Mouse (Mus musculus) lung, embryonic 15.5 days (tissue): ENCODE data around the gene Sertad2. TPM values are rescaled to one million over a fixed set of nuclear protein-coding genes. Genes with fewer than 3 reads are reported as not detected.

Source experiments
- ATAC-seq: fragments of 200-750 bp; cut with Nextera tagmentation; 2 replicates; pipeline ENCODE4 v1.8.0; 2017; ENCODE audit warnings: moderate number of reproducible peaks, borderline replicate concordance; ENCODE audit not compliant: low FRiP score, low TSS enrichment; ENCODE audit errors: extremely low read depth
- H3K27ac ChIP-seq: fragments of 300-500 bp; sonication (generic); 2 replicates; pipeline ENCODE4 v1.5.1; 2015; ENCODE audit warnings: moderate library complexity, mild to moderate bottlenecking, inconsistent platforms
- H3K27me3 ChIP-seq: fragments of 300-500 bp; sonication (generic); 2 replicates; pipeline ENCODE4 v1.6.1; 2015; ENCODE audit warnings: inconsistent platforms
- H3K36me3 ChIP-seq: fragments of 300-500 bp; sonication (generic); 2 replicates; pipeline ENCODE4 v1.6.1; 2015; ENCODE audit warnings: inconsistent platforms
- H3K4me1 ChIP-seq: fragments of 300-500 bp; sonication (generic); 2 replicates; pipeline ENCODE4 v1.6.1; 2015; ENCODE audit warnings: inconsistent platforms
- H3K4me2 ChIP-seq: fragments of 300-500 bp; sonication (generic); 2 replicates; pipeline ENCODE4 v1.6.1; 2015; ENCODE audit warnings: inconsistent platforms, mild to moderate bottlenecking, moderate library complexity
- H3K4me3 ChIP-seq: fragments of 300-500 bp; sonication (generic); 2 replicates; pipeline ENCODE4 v1.5.1; 2015; ENCODE audit warnings: mild to moderate bottlenecking, inconsistent platforms
- H3K9ac ChIP-seq: fragments of 300-500 bp; sonication (generic); 2 replicates; pipeline ENCODE4 v1.6.1; 2015; ENCODE audit warnings: inconsistent platforms
- H3K9me3 ChIP-seq: fragments of 300-500 bp; sonication (generic); 2 replicates; pipeline ENCODE4 v1.6.1; 2016; ENCODE audit warnings: inconsistent platforms
- WGBS: fragments of 180-500 bp; shearing (Covaris S2); methylation state at CpG from one replicate; pipeline ENCODE4 v1.1.7; 2015; 5-methylcytosine and 5-hydroxymethylcytosine counted together
- polyA plus RNA-seq: library from polyadenylated mRNA; unstranded; fragments of >200 nt; fragmentation: Nextera tagmentation; extraction: Ambion mirVana; gene quantifications from 2 replicates; pipeline ENCODE4 v1.2.1, GENCODE M21; 2015

Sertad2 gene
- polyA plus RNA-seq, 1 experiment from 2014 or later = 41.4 TPM

- H3K9ac ChIP-seq = peak overlapping the region; percentile 58
- peak overlapping the region; percentile 87 for H3K4me2 ChIP-seq
- peak overlapping the region; percentile 50 for H3K4me3 ChIP-seq
- peak overlapping the region; percentile 86 for H3K27ac ChIP-seq
- no peaks in the 10 kb centered on the region for H3K9me3 ChIP-seq
- H3K4me1 ChIP-seq = peaks cover 16% of the 10 kb centered on the region
- no peaks in the 10 kb centered on the region for H3K27me3 ChIP-seq
- under 1% methylated on average over 42 of the region's 42 CpGs for WGBS
- peak; percentile 91 for ATAC-seq
- H3K36me3 ChIP-seq = no peaks in the 10 kb centered on the region
These were observed 10.8 kb upstream of the Sertad2 start for GRCm38 (mm10) chr11:20531992-20532881.

- 64% methylated on average over 4 of the region's 4 CpGs for WGBS
- Histone ChIP-seq H3K9ac (no peak overlapping the region), H3K36me3 (no peaks in the 10 kb centered on the region), H3K27ac (no peak overlapping the region), H3K9me3 (no peaks in the 10 kb centered on the region), H3K4me2 (no peak overlapping the region), H3K4me1 (peaks cover 16% of the 10 kb centered on the region), H3K4me3 (no peak overlapping the region), H3K27me3 (no peaks in the 10 kb centered on the region)
- ATAC-seq = no peak
These were observed 9.8 kb upstream of the Sertad2 start for GRCm38 (mm10) chr11:20533231-20533630.

- Histone ChIP-seq H3K9me3 (no peaks in the 10 kb centered on the region), H3K4me1 (peaks cover 12% of the 10 kb centered on the region; the same call in 1 of the 2 replicates), H3K4me3 (no peak overlapping the region), H3K9ac (no peak overlapping the region), H3K27ac (no peak overlapping the region), H3K27me3 (no peaks in the 10 kb centered on the region), H3K36me3 (no peaks in the 10 kb centered on the region), H3K4me2 (no peak overlapping the region)
- WGBS = 84% methylated on average over 3 of the region's 3 CpGs
- no peak for ATAC-seq
These were observed 5.8 kb upstream of the Sertad2 start for GRCm38 (mm10) chr11:20537221-20537620.

- no peak for ATAC-seq
- Histone ChIP-seq H3K9me3 (no peaks in the 10 kb centered on the region), H3K27me3 (no peaks in the 10 kb centered on the region), H3K4me3 (no peak overlapping the region), H3K27ac (no peak overlapping the region), H3K4me1 (0 out of 2 replicates have a peak, but pooled peaks cover 7% of the 10 kb centered on the region), H3K4me2 (no peak overlapping the region), H3K9ac (no peak overlapping the region), H3K36me3 (no peaks in the 10 kb centered on the region)
- 84% methylated on average over 3 of the region's 3 CpGs for WGBS
These were observed 4.6 kb upstream of the Sertad2 start for GRCm38 (mm10) chr11:20538496-20538895.

GRCm38 (mm10) chr11:20541280-20541679 is 1.8 kb upstream of the Sertad2 start:
- no peaks in the 10 kb centered on the region for H3K27me3 ChIP-seq
- no peak overlapping the region for H3K27ac ChIP-seq
- H3K36me3 ChIP-seq = no peaks in the 10 kb centered on the region
- WGBS = 73% methylated on average over 3 of the region's 3 CpGs
- peaks cover 13% of the 10 kb centered on the region for H3K4me1 ChIP-seq
- H3K9ac ChIP-seq = no peak overlapping the region
- no peak overlapping the region; the same call in 1 of the 2 replicates for H3K4me2 ChIP-seq
- no peaks in the 10 kb centered on the region for H3K9me3 ChIP-seq
- H3K4me3 ChIP-seq = no peak overlapping the region
- ATAC-seq = no peak

- H3K9me3 ChIP-seq = no peaks in the 10 kb centered on the region
- peaks cover 13% of the 10 kb centered on the region for H3K4me1 ChIP-seq
- peak overlapping the region; percentile 91 for H3K4me3 ChIP-seq
- peak overlapping the region; percentile 59 for H3K9ac ChIP-seq
- no peak for ATAC-seq
- H3K27ac ChIP-seq = peak overlapping the region; percentile 91
- peak overlapping the region; percentile 91 for H3K4me2 ChIP-seq
- 2% methylated on average over 29 of the region's 29 CpGs for WGBS
- no peaks in the 10 kb centered on the region for H3K36me3 ChIP-seq
- no peaks in the 10 kb centered on the region for H3K27me3 ChIP-seq
These were observed 937 bp upstream of the Sertad2 start for GRCm38 (mm10) chr11:20541995-20542637.

GRCm38 (mm10) chr11:20543453-20544120 is 534 bp downstream of the Sertad2 start:
- H3K4me1 ChIP-seq = peaks cover 13% of the 10 kb centered on the region
- peak overlapping the region; percentile 91 for H3K27ac ChIP-seq
- H3K27me3 ChIP-seq = no peaks in the 10 kb centered on the region
- ATAC-seq = no peak; the same call in 1 of the 2 replicates
- H3K9ac ChIP-seq = peak overlapping the region; percentile 88
- no peaks in the 10 kb centered on the region for H3K36me3 ChIP-seq
- peak overlapping the region; percentile 83 for H3K4me2 ChIP-seq
- no peaks in the 10 kb centered on the region for H3K9me3 ChIP-seq
- peak overlapping the region; percentile 91 for H3K4me3 ChIP-seq
- under 1% methylated on average over 42 of the region's 51 CpGs for WGBS

- 50% methylated on average over 8 of the region's 8 CpGs for WGBS
- no peaks in the 10 kb centered on the region for H3K27me3 ChIP-seq
- no peak overlapping the region for H3K27ac ChIP-seq
- H3K4me3 ChIP-seq = peak overlapping the region; percentile 91
- H3K4me2 ChIP-seq = peak overlapping the region; percentile 83
- no peaks in the 10 kb centered on the region for H3K9me3 ChIP-seq
- ATAC-seq = no peak
- H3K9ac ChIP-seq = no peak overlapping the region
- H3K36me3 ChIP-seq = no peaks in the 10 kb centered on the region
- peaks cover 13% of the 10 kb centered on the region for H3K4me1 ChIP-seq
These were observed 1.3 kb downstream of the Sertad2 start for GRCm38 (mm10) chr11:20544376-20544775.

- 62% methylated on average over 3 of the region's 3 CpGs for WGBS
- Histone ChIP-seq H3K4me3 (no peak overlapping the region), H3K9me3 (no peaks in the 10 kb centered on the region), H3K4me1 (peaks cover 13% of the 10 kb centered on the region), H3K36me3 (no peaks in the 10 kb centered on the region), H3K27me3 (no peaks in the 10 kb centered on the region), H3K9ac (no peak overlapping the region), H3K4me2 (no peak overlapping the region), H3K27ac (no peak overlapping the region)
- ATAC-seq = no peak
These were observed 1.9 kb downstream of the Sertad2 start for GRCm38 (mm10) chr11:20544801-20545515.

- H3K36me3 ChIP-seq = no peaks in the 10 kb centered on the region
- no peaks in the 10 kb centered on the region for H3K27me3 ChIP-seq
These were observed 6.4 kb downstream of the Sertad2 start for GRCm38 (mm10) chr11:20549481-20549880.

GRCm38 (mm10) chr11:20550196-20550595 is 7.1 kb downstream of the Sertad2 start:
- H3K9me3 ChIP-seq = no peaks in the 10 kb centered on the region
- H3K4me3 ChIP-seq = no peak overlapping the region
- no peak overlapping the region for H3K9ac ChIP-seq
- no peak overlapping the region for H3K27ac ChIP-seq
- 72% methylated on average over 7 of the region's 7 CpGs for WGBS
- H3K4me2 ChIP-seq = no peak overlapping the region
- no peaks in the 10 kb centered on the region for H3K36me3 ChIP-seq
- H3K4me1 ChIP-seq = no peaks in the 10 kb centered on the region; the same call in 1 of the 2 replicates
- H3K27me3 ChIP-seq = no peaks in the 10 kb centered on the region
- ATAC-seq = no peak

More at GRCm38 (mm10) chr11:20549481-20549880, 6.4 kb downstream of the Sertad2 start:
- Histone ChIP-seq H3K27ac (no peak overlapping the region), H3K4me2 (no peak overlapping the region), H3K4me3 (no peak overlapping the region), H3K9me3 (no peaks in the 10 kb centered on the region), H3K4me1 (peaks cover under 1% of the 10 kb centered on the region; the same call in 1 of the 2 replicates), H3K9ac (no peak overlapping the region)
- ATAC-seq = no peak
- WGBS = 72% methylated on average over 2 of the region's 2 CpGs
